Mouse (Mus musculus) layer of hippocampus, adult 9-10 months (tissue): ENCODE data around the gene Babam2.
"Not testable (repeated sequence)": the region's sequence is repeated elsewhere in the genome, so short reads cannot be mapped to it uniquely, and the experiment has no call there.

Experiments
- DNase-seq: peaks from one replicate; pipeline ENCODE4 v3.0.0; 2022; ENCODE audit warnings: low spot score

The Babam2 gene

GRCm38 (mm10) chr5:31940876-31941275, 243.4 kb downstream of the Babam2 start:
- no peak for DNase-seq

GRCm38 (mm10) chr5:31947185-31947584, 249.7 kb downstream of the Babam2 start:
- DNase-seq = no peak

- DNase-seq = peak; percentile 26
These were observed 251.9 kb downstream of the Babam2 start for GRCm38 (mm10) chr5:31949389-31949788.

- DNase-seq = no peak
These were observed 253.0 kb downstream of the Babam2 start for GRCm38 (mm10) chr5:31950532-31950931.

- no peak for DNase-seq
These were observed 257.7 kb downstream of the Babam2 start for GRCm38 (mm10) chr5:31955184-31955583.

- no peak for DNase-seq
These were observed 258.9 kb downstream of the Babam2 start for GRCm38 (mm10) chr5:31956336-31956735.

GRCm38 (mm10) chr5:31959886-31960285, 262.4 kb downstream of the Babam2 start:
- no peak for DNase-seq

GRCm38 (mm10) chr5:31961423-31961822, 263.9 kb downstream of the Babam2 start:
- no peak for DNase-seq

- DNase-seq = no peak
These were observed 264.9 kb downstream of the Babam2 start for GRCm38 (mm10) chr5:31962346-31962745.

- no peak for DNase-seq
These were observed 265.9 kb downstream of the Babam2 start for GRCm38 (mm10) chr5:31963352-31963751.

- no peak for DNase-seq
These were observed 266.4 kb downstream of the Babam2 start for GRCm38 (mm10) chr5:31963851-31964250.

- DNase-seq = no peak
These were observed 269.3 kb downstream of the Babam2 start for GRCm38 (mm10) chr5:31966741-31967140.

- DNase-seq = no peak
These were observed 270.0 kb downstream of the Babam2 start for GRCm38 (mm10) chr5:31967526-31967925.

GRCm38 (mm10) chr5:31968046-31968506, 270.6 kb downstream of the Babam2 start:
- no peak for DNase-seq

- not testable (repeated sequence) for DNase-seq
These were observed 274.9 kb downstream of the Babam2 start for GRCm38 (mm10) chr5:31972416-31972815.

GRCm38 (mm10) chr5:31974614-31975168, 277.2 kb downstream of the Babam2 start:
- DNase-seq = no peak

- no peak for DNase-seq
These were observed 284.6 kb downstream of the Babam2 start for GRCm38 (mm10) chr5:31982061-31982460.

GRCm38 (mm10) chr5:31983161-31983560, 285.7 kb downstream of the Babam2 start:
- DNase-seq = no peak

- DNase-seq = no peak
These were observed 286.4 kb downstream of the Babam2 start for GRCm38 (mm10) chr5:31983817-31984368.

- no peak for DNase-seq
These were observed 287.0 kb downstream of the Babam2 start for GRCm38 (mm10) chr5:31984369-31984961.

GRCm38 (mm10) chr5:31985021-31985420, 287.5 kb downstream of the Babam2 start:
- DNase-seq = no peak

- no peak for DNase-seq
These were observed 290.2 kb downstream of the Babam2 start for GRCm38 (mm10) chr5:31987541-31988307.
